Mouse (Mus musculus) CH12.LX (cell line): ENCODE results near the gene Psmd13. TPM values are rescaled to one million over a fixed set of nuclear protein-coding genes. Genes with fewer than 3 reads are reported as not detected.

ENCODE experiments used
- DNase-seq: peaks from one replicate; pipeline ENCODE4 v3.0.0-alpha.2; 2013; ENCODE audit errors: extremely low read depth
- H3K27ac ChIP-seq: 2 replicates; pipeline ENCODE4 v1.5.1; 2012; ENCODE audit warnings: low read depth, mild to moderate bottlenecking, control low read depth, moderate library complexity; ENCODE audit not compliant: insufficient read depth
- H3K27me3 ChIP-seq: replicated peaks from 2 replicates; pipeline ENCODE3; 2012; ENCODE audit warnings: inconsistent platforms
- H3K36me3 ChIP-seq, 2 experiments: replicated peaks in 1 of 2; 2 replicates each; pipeline versions ENCODE3 to v1.6.1; 2012; ENCODE audit warnings: inconsistent platforms in 1 of 2, low read length in 1 of 2, mild to moderate bottlenecking in 1 of 2, mixed read lengths in 1 of 2, moderate library complexity in 1 of 2; ENCODE audit not compliant: control insufficient read depth in 1 of 2, insufficient read depth in 1 of 2
- H3K4me1 ChIP-seq, 2 experiments: 2 replicates each; pipeline ENCODE4 v1.6.1; 2012; ENCODE audit warnings: inconsistent platforms in 1 of 2, moderate library complexity in 1 of 2; ENCODE audit not compliant: insufficient read depth in 2 of 2, control insufficient read depth in 1 of 2
- H3K4me2 ChIP-seq: 2 replicates; pipeline ENCODE4 v1.6.1; 2012; ENCODE audit warnings: low read depth, mild to moderate bottlenecking, control low read depth; ENCODE audit not compliant: poor library complexity, insufficient read depth, severe bottlenecking
- H3K4me3 ChIP-seq, 3 experiments: fragments of 150-350 bp in 1 of 3; sonication (generic) in 1 of 3; replicated peaks in 1 of 3; 2 replicates each; pipeline versions ENCODE3 to v1.5.1; 2011 to 2012; ENCODE audit warnings: low read depth in 2 of 3, low read length in 2 of 3, mild to moderate bottlenecking in 2 of 3, moderate library complexity in 2 of 3, control low read depth in 1 of 3, improper control_type of control experiment in 1 of 3, inconsistent platforms in 1 of 3, mixed read lengths in 1 of 3; ENCODE audit not compliant: poor library complexity in 1 of 3
- H3K79me2 ChIP-seq: replicated peaks from 2 replicates; pipeline ENCODE4 v1.6.1; 2012; ENCODE audit warnings: mild to moderate bottlenecking, moderate library complexity; ENCODE audit not compliant: control insufficient read depth, poor library complexity, insufficient read depth, severe bottlenecking; ENCODE audit errors: extremely low read depth
- H3K9ac ChIP-seq: 2 replicates; pipeline ENCODE4 v1.6.1; 2012; ENCODE audit warnings: low read depth, mild to moderate bottlenecking, control low read depth, moderate library complexity; ENCODE audit not compliant: insufficient read depth
- H3K9me3 ChIP-seq: replicated peaks from 2 replicates; pipeline ENCODE3; 2012; ENCODE audit warnings: low read length, inconsistent platforms, mixed read lengths
- CHD2 ChIP-seq: IDR thresholded peaks from 2 replicates; pipeline ENCODE4 v1.6.1; 2011; ENCODE audit warnings: low read length, improper control_type of control experiment
- CTCF ChIP-seq, 2 experiments: IDR thresholded peaks in 1 of 2; conservative IDR thresholded peaks in 1 of 2; 2 replicates each; pipeline ENCODE4 v1.5.1; 2011 to 2012; ENCODE audit warnings: low read depth in 2 of 2, low read length in 2 of 2, improper control_type of control experiment in 1 of 2, inconsistent platforms in 1 of 2, mild to moderate bottlenecking in 1 of 2, moderate library complexity in 1 of 2
- HCFC1 ChIP-seq: IDR thresholded peaks from 2 replicates; pipeline ENCODE4 v1.6.1; 2012; ENCODE audit warnings: low read depth, mild to moderate bottlenecking, inconsistent platforms, low read length, improper control_type of control experiment
- IRF4 ChIP-seq: IDR thresholded peaks from 2 replicates; pipeline ENCODE4 v1.6.1; 2014; ENCODE audit warnings: low read depth, mild to moderate bottlenecking, inconsistent platforms, low read length, improper control_type of control experiment
- JUN ChIP-seq: IDR thresholded peaks from 2 replicates; pipeline ENCODE4 v1.6.1; 2011; ENCODE audit warnings: low read depth, mild to moderate bottlenecking, low read length, improper control_type of control experiment, moderate library complexity; ENCODE audit not compliant: insufficient read depth
- JUND ChIP-seq: conservative IDR thresholded peaks from 2 replicates; pipeline ENCODE4 v1.6.1; 2011; ENCODE audit warnings: low read depth, low read length, improper control_type of control experiment
- MAFK ChIP-seq: IDR thresholded peaks from 2 replicates; pipeline ENCODE4 v1.6.1; 2011; ENCODE audit warnings: low read length, improper control_type of control experiment; ENCODE audit not compliant: insufficient replicate concordance
- MAZ ChIP-seq: IDR thresholded peaks from 2 replicates; pipeline ENCODE4 v1.6.1; 2012; ENCODE audit warnings: low read depth, mild to moderate bottlenecking, inconsistent platforms, low read length, improper control_type of control experiment, moderate library complexity
- MYC ChIP-seq: IDR thresholded peaks from 2 replicates; pipeline ENCODE4 v1.6.1; 2011; ENCODE audit warnings: low read depth, mild to moderate bottlenecking, improper control_type of control experiment, low read length
- NELFE ChIP-seq: IDR thresholded peaks from 2 replicates; pipeline ENCODE4 v1.6.1; 2011; ENCODE audit warnings: low read depth, low read length, improper control_type of control experiment
- NRF1 ChIP-seq: IDR thresholded peaks from 2 replicates; pipeline ENCODE4 v1.6.1; 2014; ENCODE audit warnings: low read depth, mild to moderate bottlenecking, inconsistent platforms, low read length, improper control_type of control experiment, moderate library complexity
- RAD21 ChIP-seq: IDR thresholded peaks from 2 replicates; pipeline ENCODE4 v1.6.1; 2011; ENCODE audit warnings: low read depth, mild to moderate bottlenecking, low read length, improper control_type of control experiment, moderate library complexity
- TBP ChIP-seq: conservative IDR thresholded peaks from 2 replicates; pipeline ENCODE4 v1.6.1; 2011; ENCODE audit warnings: low read depth, low read length, improper control_type of control experiment
- TCF12 ChIP-seq: IDR thresholded peaks from 2 replicates; pipeline ENCODE4 v1.6.1; 2014; ENCODE audit warnings: low read depth, mild to moderate bottlenecking, inconsistent platforms, low read length, improper control_type of control experiment
- ZMIZ1 ChIP-seq: IDR thresholded peaks from 2 replicates; pipeline ENCODE4 v1.6.1; 2012; ENCODE audit warnings: low read depth, mild to moderate bottlenecking, inconsistent platforms, low read length, improper control_type of control experiment
- ZNF384 ChIP-seq: IDR thresholded peaks from 2 replicates; pipeline ENCODE4 v1.6.1; 2012; ENCODE audit warnings: low read depth, low read length, improper control_type of control experiment, inconsistent platforms
- dilution Hi-C: fragments of 300-500 bp; cut with MboI; formaldehyde crosslinking; loops from 2 replicates; pipeline ENCODE4 v1.14.3; 2020; ENCODE audit warnings: low sequenced_read_pairs; ENCODE audit not compliant: extremely low pct_unique_long_range_greater_than_20kb, extremely low pct_ligation_motif_present
- in situ Hi-C: fragments of 300-500 bp; cut with MboI; formaldehyde crosslinking; loops from 3 replicates; pipeline ENCODE4 v1.14.3; 2019; ENCODE audit warnings: low sequenced_read_pairs, low pct_ligation_motif_present, low pct_unique_long_range_greater_than_20kb, mixed read lengths
- polyA plus RNA-seq: library from polyadenylated mRNA; unstranded; fragments of >175 nt; gene quantifications from 2 replicates; pipeline ENCODE4 v1.2.1, GENCODE M21; 2012; ENCODE audit warnings: low read depth; ENCODE audit not compliant: insufficient read length
- total RNA-seq, 2 experiments: library from RNA; depleted of rRNA; stranded (reverse); fragments of 300-350 nt in 1 of 2; fragments of >200 nt in 1 of 2; gene quantifications; 2 replicates each; pipeline ENCODE4 v1.2.3; 2012 to 2014

The Psmd13 gene
- total and polyA plus RNA-seq, 3 experiments = 165 to 185 (median 168) TPM

- no peak for DNase-seq
- no peak overlapping the region for H3K4me2 ChIP-seq
- H3K36me3 ChIP-seq = no peaks in the 10 kb centered on the region
- no peak overlapping the region for H3K9ac ChIP-seq
- dilution Hi-C loops = no loop called here
- H3K79me2 ChIP-seq = no peaks in the 10 kb centered on the region
- H3K27ac ChIP-seq = no peak overlapping the region
- H3K4me1 ChIP-seq = peaks cover 17 to 27% of the 10 kb centered on the region in 2 experiments
- peaks cover 2% of the 10 kb centered on the region for H3K9me3 ChIP-seq
- in situ Hi-C loops = no loop called here
- H3K27me3 ChIP-seq = peaks cover 19% of the 10 kb centered on the region
- H3K4me3 ChIP-seq = no peak overlapping the region
- TF ChIP-seq MAFK = no peak
- TF ChIP-seq JUN = no peak
- no peak for TF ChIP-seq HCFC1
- no peak for TF ChIP-seq CHD2
- TF ChIP-seq TBP = no peak
- TF ChIP-seq MAZ = no peak
- TF ChIP-seq TCF12 = no peak
- TF ChIP-seq MYC = no peak
Measured at GRCm38 (mm10) chr7:140919911-140920310, 38.1 kb downstream of the Psmd13 start.

GRCm38 (mm10) chr7:140920418-140921029, 38.8 kb downstream of the Psmd13 start, which contains the start of gene Nlrp6:
Nlrp6 (plus strand) TSS chr7:140920902.
- peaks cover 16 to 27% of the 10 kb centered on the region in 2 experiments for H3K4me1 ChIP-seq
- peaks cover 19% of the 10 kb centered on the region for H3K27me3 ChIP-seq
- no peak within 1 kb of the TSS for H3K9ac ChIP-seq
- in situ Hi-C loops = no loop called here
- H3K79me2 ChIP-seq = no peaks in the 10 kb centered on the region
- no peak for TF ChIP-seq ZMIZ1
- no peak for TF ChIP-seq CHD2
- TF ChIP-seq CTCF (conservative IDR thresholded peaks at IDR 0.05 in 1 of 2, IDR thresholded peaks at IDR 0.05 in 1 of 2; ENCODE audit: low read depth in 2 of 2, low read length in 2 of 2) = no peak
- TF ChIP-seq, all 38 proteins: peak for 0
- Histone ChIP-seq H3K4me2 (no peak within 1 kb of the TSS), H3K27ac (no peak within 1 kb of the TSS), H3K9me3 (peaks cover 2% of the 10 kb centered on the region), H3K4me3 (no peak within 1 kb of the TSS), H3K36me3 (no peaks in the 10 kb centered on the region)
- no peak for DNase-seq
- dilution Hi-C loops = no loop called here

GRCm38 (mm10) chr7:140921225-140921975, 39.6 kb downstream of the Psmd13 start:
- H3K27me3 ChIP-seq = peaks cover 19% of the 10 kb centered on the region
- H3K4me1 ChIP-seq = peaks cover 11 to 19% of the 10 kb centered on the region in 2 experiments
- TF ChIP-seq NELFE (no peak), CHD2 (no peak), IRF4 (no peak), HCFC1 (no peak), NRF1 (no peak), MAZ (no peak), RAD21 (no peak), ZNF384 (no peak), JUND (no peak), JUN (no peak)
- TF ChIP-seq, all 38 proteins: peak for 0
- no peaks in the 10 kb centered on the region for H3K36me3 ChIP-seq
- no peaks in the 10 kb centered on the region for H3K79me2 ChIP-seq
- no peak for DNase-seq
- H3K4me3 ChIP-seq = no peak overlapping the region
- H3K4me2 ChIP-seq = no peak overlapping the region
- dilution Hi-C loops (no loop called here), in situ Hi-C loops (no loop called here)
- H3K27ac ChIP-seq = no peak overlapping the region
- peaks cover 2% of the 10 kb centered on the region for H3K9me3 ChIP-seq
- H3K9ac ChIP-seq = no peak overlapping the region
